Mouse (Mus musculus) left cerebral cortex, adult 18-20 months (tissue): ENCODE data around the gene Fndc9. TPM values are rescaled to one million over a fixed set of nuclear protein-coding genes. Genes with fewer than 3 reads are reported as not detected.
A peak's percentile ranks its signal among the peaks of the same experiment; 100 is the strongest.

Experiments
- DNase-seq, 2 experiments: peaks; one replicate each; pipeline ENCODE4 v3.0.0; 2021 to 2022; ENCODE audit warnings: low spot score in 2 of 2, mixed read lengths in 1 of 2
- long read RNA-seq, 2 experiments: library from polyadenylated mRNA; stranded (forward); transcript quantifications; one replicate each; pipeline ENCODE4 v2.0.0; 2021
- total RNA-seq, 2 experiments: library from RNA; stranded (reverse); gene quantifications; 2 replicates each; pipeline ENCODE4 v1.2.3; 2021

The Fndc9 gene
- total RNA-seq, result 1 to 10 TPM; 3.0 to 3.9 TPM
- long read RNA-seq, experiment 1, partial matches to known transcripts, result 0 of 54 reads
- long read RNA-seq, experiment 1, other reads (novel, unspliced or antisense), result 52 of 54 reads
- long read RNA-seq, experiment 2, partial matches to known transcripts, result 0 of 21 reads
- long read RNA-seq, experiment 2, other reads (novel, unspliced or antisense), result 17 of 21 reads

DNA sequence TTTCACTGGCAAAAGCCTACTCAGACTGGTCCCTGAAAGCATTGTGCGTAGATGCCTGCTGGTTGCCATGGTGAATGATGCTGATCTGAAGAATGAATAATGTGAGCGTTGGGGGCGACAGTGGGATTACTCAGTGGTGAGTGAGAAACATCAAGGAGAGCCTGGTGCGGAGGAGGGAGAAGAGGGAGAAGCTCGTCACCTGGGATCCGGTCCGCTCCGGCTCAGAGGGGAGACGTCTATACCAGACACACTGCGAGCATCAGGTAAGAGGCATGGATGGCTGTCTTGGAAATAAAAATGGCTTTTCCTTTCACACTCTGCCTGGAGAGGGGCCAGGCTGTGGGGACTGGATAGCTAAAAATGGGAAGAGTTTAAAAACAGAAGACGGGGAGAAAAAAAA is at the start of gene Fndc9:
Gene Fndc9, plus strand, starts transcription at position 198 of the 400 bp plus-strand sequence.
- DNase-seq, result peak; percentile 70 to 83

DNA sequence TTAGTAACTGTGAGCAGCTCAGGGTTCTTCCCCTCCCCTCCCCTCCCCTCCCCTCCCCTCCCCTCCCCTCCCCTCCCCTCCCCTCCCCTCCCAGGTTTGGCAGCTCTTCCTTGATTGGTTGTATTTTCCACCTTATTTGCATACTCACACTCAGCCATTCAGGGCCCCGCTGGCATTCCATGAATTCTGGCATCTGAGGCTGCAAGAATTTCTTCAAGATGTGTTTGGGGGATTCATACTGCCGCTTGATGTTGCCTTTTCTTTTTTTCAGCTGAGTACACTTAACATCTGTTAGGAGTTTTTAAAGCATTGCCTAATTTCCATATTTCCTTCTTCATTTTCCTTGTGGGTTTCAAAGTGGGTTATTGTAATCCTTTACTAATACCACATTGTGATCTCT is 47.0 kb upstream of the Fndc9 start:
- DNase-seq, result no peak

DNA sequence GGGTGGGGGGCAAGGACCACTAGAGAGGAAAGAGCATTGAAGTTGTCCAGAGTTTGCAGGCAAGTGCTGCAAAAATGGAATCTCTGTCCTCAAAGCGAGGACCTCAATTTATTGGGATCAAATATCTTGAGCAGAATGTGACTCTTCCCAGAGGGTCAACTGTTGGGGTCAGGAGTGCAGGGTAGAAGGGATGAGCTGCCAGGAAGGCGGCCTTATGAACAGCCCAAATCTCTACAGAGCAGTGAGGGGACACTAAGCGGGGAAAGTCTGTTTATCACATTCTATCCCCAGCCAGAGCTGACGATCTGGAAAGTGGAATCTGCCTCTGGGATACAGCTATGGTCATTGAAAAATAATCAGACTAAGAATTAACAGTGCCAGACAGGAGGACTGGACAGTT is 41.2 kb upstream of the Fndc9 start:
- no peak for DNase-seq

DNA sequence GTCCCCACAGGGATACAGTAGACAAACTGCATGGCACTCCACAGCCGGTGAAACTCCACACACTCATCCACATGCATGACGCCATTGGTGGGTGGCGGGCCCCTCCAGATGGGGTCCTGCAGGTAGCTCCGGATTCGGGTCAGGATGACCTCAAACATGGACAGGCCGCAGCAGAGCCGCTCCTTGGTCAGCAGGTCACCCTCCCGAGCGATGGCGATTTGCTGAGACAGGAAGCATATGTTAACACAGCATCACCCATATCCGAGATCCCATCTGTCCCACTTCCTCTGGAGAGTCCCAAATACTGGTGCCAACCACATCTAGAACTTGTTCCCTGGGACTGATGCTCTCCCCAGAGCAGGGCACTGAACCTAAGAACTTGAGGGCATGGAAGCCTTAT is 34.7 kb upstream of the Fndc9 start:
- DNase-seq, result no peak

DNA sequence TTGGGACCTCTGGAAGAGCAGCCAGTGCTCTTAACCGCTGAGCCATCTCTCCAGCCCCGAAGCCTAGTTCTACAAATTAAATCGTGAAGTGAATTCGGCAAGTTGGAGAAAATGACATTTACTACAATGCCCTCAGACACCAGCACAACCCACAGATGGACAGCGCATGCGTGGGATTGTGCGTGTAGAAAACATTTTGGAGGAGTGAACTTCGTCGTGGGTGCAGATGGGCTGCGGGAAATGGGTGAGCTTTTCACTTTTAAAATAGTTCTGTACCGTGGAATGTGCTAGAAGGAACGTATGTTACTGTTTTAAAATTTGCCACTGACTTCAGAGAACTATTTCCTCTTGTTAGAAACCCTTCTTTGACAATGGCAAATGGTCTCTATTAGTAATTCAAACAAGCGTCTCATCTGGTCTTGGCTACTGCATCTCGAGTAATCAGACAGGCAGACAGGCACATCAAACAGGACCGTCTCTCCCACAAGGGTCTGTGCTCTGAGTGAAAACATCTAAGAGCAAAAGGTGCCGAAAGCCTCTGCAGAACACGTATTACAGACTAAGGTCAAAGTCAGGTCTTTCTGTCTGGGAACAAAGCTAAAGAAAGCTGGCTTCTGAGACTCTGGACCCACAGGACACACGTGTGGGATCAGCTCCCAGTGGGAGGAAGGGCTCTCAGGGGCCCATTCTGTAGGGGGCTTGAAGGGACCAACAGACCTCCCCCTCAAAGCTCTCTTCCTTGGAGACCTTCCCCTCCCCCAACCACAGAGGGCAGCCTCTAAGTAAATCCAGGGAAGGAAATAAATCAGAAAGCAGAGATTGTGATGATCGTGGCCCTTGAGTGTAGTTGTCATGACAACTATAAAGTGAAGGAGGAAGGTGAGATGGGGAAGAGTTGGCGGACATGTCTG is 33.4 kb upstream of the Fndc9 start:
- DNase-seq, result peak; percentile 74 to 84

DNA sequence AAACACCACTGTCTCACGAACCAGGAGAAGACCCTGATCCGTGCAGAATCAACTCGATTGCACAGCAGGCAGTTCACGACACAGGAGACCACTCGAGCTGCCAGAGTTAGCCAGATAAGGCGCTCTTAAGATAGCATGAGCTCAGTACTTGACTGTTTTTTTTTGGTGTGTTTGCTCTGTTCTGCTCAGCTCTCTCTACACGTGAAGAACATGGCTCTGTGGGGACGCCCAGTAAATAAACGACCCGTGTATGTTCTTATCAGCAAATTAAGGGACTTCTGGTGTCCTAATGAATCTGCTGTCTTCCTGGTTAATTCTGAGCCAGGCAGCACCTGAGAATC is 32.8 kb upstream of the Fndc9 start:
- DNase-seq, result no peak

DNA sequence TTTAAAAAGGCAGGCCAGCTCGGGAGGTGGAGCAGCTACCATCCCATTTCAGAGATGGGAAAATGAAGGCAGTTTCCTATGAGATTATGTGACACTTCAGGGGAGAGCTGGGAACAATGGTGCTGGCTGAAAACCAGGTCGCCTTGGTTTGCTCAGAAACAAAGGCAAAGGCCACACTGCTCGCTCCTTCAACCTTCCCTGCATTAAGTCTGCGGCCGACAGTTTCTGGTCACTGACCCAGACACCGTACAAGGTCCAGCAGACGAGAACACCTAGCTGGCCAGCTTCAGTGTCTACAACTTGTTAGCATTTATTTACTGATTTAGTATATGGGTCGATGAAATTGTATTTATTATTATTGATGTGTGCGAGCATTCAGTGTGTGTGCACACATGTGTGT is 30.5 kb upstream of the Fndc9 start:
- no peak for DNase-seq

DNA sequence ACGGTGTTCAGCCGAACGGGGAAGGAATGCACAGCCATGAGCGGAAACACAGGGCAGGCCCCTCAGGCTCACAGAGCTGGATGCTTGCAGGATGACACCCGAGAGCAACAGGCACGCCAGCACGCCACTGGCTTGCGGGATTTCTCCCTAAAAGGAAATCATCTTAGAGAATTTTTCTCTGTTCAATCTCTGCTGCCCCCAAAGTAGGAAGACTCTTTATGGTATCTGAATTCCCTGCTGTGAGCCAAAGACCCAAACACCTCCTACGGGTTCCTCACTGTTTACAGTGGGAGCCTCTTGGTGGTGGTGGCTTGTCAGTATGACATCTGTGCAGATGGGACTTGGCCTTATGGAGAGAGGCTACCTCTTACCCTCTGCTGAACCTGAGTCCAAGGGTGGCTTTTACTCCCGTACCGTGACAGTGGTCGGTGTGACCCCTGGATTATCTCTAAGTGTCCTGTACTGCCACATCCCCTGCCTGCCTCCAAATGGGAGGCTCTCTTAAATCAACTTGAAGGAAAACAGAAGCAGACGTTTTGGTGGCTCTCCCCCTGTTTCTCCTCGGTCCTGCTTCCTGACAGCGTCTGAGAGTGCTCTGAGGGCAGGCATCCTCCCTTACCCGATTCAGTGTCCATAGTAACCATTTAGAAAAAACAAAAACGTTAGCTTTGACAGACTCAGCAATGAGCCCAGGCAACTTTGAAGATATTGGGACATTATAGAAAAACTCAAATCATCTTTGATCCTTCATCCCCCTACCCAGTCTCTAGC is 29.5 kb upstream of the Fndc9 start:
- no peak for DNase-seq

DNA sequence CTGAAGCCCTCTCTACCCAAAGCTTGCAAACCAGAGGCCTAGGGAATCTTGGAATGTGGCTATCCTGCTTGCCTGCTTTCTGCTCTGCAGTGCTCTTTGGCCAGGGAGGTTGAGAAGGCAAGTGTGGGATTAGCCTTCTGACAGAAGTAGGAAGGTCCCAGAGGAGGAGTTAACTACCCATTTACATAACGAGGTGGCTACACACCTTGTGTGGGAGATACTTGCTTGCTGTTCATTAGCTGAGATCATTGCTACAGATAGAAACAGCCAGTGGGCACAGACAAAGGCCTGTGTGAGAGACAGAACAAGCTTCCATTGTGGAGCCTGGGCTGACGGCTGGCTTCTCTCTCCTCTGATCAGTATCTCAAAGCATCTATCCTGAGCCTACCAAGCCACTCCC is 25.4 kb upstream of the Fndc9 start:
- DNase-seq, result no peak

DNA sequence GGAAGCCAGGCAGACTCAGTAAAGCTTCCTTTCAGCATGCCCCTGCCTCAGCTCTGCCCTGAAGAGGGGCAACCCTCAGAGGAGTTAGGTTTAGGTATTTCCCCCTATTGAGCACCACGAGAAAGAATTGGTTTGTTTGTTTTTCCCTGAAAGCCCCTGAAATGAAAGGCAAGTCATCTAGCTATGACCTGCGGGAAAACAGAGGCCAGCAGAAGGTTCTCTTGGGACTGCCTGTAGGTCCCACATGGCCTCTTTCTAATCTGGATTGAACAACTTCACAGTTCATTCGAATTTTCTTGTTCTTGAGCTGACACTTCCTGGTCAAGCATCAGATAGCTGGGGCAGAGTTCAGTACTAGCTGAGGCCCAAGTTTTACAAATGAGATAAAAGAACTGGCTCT is 23.5 kb upstream of the Fndc9 start:
- DNase-seq, result no peak

DNA sequence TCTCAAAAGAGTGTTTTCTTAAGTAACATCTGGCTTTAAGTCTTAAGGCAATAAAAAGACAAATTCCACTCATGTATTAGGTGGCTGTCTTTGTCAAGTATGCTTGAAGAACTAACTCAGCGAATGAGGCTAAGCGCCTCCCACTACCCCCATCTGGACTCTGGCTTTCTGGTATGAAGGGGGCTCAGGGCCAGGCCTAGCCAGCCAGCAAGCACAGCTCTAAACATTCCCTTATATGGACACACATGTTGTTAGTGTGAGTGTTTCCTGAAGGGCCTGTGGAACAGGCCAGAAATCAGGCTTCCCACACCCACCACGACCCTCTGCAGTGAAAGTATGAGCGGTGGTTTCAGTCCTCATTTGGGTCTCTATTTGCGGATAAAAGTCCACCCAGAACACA is 21.5 kb upstream of the Fndc9 start:
- DNase-seq, result no peak

DNA sequence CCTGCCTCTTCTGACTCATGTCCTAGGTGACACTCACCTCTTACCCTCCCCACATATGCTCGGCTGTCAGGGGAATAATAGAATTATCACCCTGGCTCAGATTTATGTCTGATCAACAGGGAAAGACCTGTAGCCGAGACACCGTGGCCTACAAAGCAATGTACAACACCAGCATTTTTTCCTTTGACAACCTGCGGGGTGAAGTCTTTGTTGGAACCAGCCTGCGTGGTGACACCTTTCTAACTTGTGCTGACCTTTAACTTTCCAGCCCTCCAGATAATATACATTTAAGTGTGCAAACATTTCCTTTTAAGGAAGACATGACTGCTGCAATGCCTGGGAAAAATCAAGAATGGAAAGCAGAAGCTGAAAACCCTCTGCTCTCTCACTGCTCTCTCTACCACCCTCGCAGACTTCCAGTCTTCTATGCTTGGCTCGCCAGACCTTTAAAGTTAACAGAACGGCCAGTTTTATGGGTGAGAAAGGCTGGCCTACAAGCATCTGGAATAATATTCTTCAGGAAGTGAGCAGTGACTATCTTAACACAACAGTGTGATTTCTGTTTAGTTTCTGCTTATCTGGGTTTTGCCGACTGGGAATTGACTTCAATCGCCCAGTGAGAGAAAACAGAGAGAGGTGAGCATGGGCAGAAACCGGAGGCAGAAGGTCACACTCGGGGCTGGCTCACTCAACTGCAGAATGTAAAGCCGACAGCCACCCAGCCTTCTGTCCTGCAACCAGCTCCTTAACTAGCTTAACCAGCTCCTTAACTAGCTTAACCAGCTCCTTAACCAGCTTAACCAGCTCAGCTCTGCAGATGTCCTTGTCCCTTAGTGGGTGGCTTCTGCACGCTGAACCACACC is 20.7 kb upstream of the Fndc9 start:
- no peak for DNase-seq

DNA sequence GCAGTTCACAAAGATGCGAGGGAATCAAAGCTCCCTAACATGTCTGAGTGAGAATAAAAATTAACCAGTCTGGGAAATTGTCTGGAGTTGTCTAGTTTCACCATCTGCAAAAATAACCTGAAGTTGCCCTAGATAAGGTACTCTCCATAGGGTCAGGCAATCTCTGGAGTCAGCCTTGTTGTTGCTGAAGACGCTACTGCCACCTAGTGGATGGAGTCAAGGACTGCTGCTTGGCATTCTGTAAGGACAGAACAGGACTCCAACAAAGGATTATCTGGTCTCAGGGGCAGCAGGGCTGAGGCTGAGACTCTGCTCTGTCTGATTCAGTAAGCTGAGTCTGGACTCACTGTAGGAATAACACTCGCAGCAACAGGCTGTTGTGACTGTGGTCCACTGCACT is 20.0 kb upstream of the Fndc9 start:
- peak; percentile 54 to 61 for DNase-seq

DNA sequence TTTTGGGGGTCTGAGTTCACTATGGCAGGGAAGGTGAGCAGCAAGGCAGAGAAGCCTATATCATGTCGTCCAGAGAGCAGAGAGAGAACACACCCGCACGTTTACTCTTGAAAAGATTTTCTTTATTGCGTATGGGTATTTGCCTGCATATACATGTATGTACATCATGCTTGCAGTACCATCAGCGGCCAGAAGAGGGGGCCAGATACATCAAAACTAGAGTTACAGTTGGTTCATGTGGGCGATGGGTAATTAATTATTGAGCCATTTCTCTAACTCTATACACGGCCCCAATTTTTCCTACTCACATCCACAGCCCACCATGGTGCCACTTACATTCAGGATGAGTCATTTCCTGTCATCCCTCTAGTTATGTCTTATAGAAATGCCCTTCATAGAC is 18.7 kb upstream of the Fndc9 start:
- DNase-seq, result peak in 1 of 2 experiments; percentile 58

DNA sequence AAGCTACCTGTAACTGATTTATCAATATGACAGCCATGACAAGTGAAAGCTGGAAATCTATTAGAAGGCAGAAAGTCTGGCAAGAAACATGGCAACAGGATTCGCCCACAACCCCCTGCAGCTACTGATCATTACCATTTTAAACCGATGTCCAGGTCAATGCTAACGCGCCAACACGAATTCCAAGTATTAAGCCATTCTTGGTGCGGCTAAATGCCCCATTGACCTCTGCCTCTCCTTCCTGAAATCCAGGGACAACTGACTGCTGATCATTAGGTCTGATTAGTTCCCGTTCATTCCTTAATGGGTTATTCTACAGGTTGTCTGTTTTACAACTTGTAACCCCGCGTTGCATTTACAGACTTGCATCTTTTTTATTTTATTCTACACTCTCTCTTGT is 17.6 kb upstream of the Fndc9 start:
- DNase-seq, result no peak

DNA sequence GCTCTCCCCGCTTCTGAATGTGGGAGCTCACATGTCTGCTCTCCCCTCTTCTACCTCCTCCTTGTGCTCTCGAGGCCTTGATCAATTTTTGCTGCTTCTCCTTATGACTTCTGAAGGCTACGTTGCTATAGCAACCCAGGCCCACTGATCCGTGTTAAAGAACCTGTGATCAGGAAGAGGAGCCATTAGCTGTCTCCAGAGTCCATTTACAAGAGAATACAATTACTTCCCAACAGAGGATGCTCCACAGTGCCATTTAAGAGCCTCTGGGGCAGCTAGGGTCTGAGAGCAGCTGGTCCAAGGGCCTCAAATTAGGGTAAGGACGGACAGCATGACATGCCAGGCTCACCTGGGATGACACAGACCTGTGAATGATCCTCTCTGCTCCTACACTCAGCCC is 16.7 kb upstream of the Fndc9 start:
- DNase-seq, result no peak

DNA sequence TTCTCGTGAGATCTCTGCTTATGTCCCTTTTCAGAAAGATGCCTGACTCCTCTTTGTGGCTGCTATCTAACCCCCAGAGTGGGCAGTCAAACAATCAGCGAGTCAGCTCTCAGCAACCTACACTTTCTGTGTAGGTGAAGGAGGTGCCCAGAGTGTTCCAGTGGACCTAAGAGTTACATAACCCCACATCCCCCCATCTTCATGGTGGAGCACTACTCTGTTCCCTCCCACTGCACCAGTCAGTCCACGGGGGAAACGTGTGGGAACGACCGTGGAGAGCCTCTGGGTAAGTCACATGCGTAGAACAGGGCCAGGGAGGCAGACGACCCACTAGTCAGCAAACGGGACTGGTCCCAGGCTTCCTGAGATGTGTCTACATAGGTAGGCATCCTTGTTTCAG is 16.0 kb upstream of the Fndc9 start:
- DNase-seq, result peak in 1 of 2 experiments; percentile 42

DNA sequence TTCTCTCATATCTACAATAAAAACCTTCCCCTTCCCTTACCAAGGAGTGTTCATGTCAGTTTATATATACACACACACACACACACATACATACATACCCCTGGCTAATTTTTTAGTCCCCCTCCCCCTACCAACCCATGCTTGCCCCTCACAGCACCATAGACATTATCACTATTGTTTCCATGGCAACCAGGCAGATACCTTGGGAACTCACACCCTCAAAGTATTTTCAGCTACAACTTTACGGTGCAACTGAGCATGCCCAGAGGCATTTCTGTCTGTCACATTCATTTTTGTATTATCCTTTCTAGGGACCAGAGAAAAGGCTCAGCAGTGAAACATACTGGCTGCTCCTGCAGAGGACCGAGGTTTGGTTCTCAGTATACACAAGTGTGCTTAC is 15.1 kb upstream of the Fndc9 start:
- DNase-seq, result no peak

DNA sequence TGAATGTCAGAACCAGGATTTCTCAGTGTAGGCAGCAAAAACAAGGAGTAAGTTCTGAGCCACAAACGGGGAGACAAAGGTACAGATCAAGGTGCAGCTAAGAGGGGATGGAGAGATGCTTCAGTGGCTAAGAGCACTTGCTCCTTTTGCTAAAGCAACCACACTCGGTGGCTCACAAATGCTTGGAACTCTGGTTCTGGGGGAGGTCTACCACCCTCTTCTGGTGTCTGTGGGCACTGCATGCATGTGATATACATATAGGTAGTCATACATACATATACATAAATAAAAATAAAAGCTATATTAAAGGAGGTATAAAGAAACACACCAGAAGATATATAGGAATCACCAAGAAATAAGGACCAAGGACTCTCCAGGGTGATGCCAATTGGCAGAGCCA is 11.8 kb upstream of the Fndc9 start:
- no peak for DNase-seq

DNA sequence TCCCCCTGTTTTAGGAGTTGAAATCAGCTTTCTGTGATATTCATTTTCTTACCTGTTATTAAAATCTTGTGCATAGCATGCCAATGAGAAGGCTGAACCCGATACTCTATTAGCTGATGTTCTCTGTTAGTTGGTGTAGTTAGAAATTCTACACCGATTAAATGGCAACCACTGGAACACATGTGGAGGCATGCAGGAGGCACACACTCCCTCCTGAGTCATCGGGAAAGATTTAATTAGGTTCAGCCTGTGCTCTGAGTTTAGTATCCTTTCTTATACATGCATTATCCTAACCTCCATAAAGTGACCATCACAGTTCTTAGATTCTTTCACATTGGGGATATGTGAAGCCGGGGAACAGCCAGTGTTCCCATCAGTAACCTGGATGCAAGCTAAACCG is 10.0 kb upstream of the Fndc9 start:
- DNase-seq, result no peak

DNA sequence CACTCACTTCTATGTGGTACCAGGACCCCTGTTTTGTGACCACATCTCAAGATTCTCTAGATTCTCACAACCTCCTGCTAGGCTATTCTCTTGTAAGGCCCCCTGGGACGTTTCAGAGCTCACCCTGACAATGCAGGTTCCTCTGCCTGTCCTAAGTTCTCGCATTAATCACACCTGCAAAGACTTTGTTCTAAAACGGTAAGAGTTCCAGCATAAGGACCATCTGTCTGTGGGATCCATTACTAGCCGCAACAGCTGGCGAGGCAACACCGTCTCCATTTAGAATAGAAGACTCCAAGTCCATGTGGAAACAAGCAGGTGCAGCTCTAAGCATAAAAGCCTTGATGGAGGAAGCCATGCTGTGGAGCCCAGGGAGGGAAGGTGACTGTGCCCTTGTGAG is 5.1 kb upstream of the Fndc9 start:
- DNase-seq, result no peak
